Mouse (Mus musculus) CH12F3 (cell line): Measurements from ENCODE around the gene Ltbp2.

Source experiments
- in situ Hi-C: fragments of 300-500 bp; cut with MboI; formaldehyde crosslinking; loops from 2 replicates; pipeline ENCODE4 v1.14.3; 2020; ENCODE audit warnings: low sequenced_read_pairs

Gene Ltbp2

DNA sequence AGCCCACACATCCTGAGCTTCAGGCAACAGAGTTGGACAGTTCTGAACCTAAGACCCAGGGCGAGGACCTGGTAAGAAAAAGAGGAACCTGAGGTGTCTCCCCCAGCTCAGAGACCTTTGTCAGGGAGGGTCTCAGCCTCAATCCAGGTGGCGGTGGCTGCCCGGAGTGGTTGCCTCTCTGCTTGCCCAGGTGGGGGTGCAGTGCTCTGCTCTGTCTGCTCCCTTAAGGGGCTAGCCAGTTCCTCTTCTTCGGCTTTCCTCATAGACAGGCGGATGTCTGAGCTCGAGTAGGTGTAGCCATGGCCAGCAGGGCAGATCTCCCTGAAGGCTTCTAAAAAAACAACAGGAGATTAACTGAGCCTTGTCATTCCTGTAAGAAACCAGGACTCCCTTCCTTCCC is 67.3 kb downstream of the Ltbp2 start:
- in situ Hi-C loops = no loop called here

DNA sequence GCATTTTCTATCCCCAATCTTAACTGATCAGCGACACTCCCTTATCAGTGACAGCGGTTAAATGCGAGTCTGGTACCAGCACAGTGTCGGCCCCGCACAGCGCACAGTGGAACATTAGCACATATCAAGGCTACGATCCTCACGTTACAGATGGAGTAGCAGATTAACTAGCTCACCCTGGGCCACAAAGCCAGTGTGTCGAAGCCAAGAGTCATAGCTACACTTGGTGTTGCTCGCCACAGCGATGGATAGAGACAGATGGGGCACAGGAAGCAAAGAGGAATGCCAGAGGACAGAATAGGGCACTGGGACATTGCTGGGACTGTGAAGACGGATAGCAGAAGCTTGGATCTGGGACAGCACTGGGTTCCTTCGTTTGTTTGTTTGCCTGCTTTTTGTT is 69.0 kb downstream of the Ltbp2 start:
- in situ Hi-C loops = no loop called here

DNA sequence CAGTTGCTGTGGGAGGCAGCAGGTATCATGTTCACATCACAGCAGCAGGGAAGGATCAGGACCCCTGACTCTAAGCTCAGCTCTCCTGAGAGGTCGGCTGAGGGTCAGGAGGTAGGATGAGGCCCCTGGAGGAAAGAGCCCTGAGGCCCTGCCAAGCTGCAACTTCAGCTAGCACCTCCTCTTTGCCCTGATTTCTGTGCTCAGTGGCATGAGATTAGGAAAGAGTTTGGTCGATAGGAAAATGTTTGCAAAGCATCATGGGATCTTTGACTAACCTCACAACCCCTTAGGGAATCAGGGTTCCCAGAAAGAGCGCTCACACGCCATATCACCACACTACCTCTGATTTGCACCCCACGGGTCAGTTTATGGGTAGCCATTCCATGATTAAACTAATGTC is 69.6 kb downstream of the Ltbp2 start:
- in situ Hi-C loops = no loop called here

- in situ Hi-C loops = no loop called here
These were observed 70.3 kb downstream of the Ltbp2 start for GRCm38 (mm10) chr12:84806010-84806409.

DNA sequence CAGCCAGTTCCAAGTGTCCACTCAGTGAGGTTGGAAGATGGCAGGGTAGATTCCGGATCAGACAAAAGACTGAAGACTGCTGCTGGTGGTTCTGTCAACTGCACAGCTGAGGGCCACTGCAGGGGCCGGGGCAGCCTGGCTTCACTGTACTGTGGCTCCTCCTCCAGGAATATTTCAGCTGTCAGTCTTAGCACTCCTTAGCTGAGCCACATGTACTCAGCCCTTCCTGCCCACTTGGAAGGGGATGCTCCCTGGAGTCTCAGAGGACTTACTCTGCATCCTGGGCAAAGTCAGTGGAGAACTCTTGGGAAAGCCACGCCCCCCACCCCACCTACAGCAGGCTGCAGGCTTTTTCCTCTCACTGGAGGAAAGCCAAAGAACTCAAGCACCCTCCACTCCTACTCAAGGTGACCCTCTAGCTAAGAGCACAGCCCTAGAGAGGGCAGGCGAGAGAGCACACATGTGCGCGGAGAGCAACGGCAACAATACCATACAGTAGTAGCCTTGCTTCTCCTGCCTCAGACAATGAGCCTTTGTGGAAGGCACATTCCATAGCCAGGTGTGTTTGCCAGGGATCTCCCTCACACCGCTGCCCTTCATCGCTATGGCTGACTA is 71.0 kb downstream of the Ltbp2 start:
- in situ Hi-C loops = no loop called here

GRCm38 (mm10) chr12:84802625-84803024 is 73.7 kb downstream of the Ltbp2 start:
- in situ Hi-C loops = no loop called here

DNA sequence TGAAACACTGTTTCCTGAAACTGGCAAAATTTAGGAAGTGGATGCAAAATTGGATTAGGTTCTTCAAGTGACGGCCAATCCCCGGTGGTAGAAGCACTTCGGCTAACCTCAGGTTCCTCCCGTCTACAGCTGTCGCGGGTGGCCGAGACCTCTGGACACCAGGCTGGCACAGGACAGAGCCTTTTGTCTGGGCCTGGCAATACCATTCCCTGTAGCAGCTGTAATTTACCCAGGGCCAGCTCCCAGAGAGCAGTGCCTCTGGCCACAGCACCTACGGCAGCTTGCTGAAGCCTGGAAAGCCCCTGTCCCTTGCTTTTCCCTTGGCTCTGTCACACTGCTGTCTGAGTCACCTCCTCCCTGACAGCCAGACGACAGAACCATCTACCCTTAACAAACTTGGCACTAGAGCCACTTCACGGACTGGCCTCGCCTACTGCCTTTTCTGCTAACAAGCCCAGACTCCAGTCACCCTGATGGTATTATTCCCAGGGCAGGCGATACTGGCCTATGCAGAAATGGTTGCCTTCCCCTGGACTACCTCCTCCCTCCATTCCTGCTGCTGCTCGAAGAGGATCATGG is 74.7 kb downstream of the Ltbp2 start:
- in situ Hi-C loops = no loop called here

DNA sequence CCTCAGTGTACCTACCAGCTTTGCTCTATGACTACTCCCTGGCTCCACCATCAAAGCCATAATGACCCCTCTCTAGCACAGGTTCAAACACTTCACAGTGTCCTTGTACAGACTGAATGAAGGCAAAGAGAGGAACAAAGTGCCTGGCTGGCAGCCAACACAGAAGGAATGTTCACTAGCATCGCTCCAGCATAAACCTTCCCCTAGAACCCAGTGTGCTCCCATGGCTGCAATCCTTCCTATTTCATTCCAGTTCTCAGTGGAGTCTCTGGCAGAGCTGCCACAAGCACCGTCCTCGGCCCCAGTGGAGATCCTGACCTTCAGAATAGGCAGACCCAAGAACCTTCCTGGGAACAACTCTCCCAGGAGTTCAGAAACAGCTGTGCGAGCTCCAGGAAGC is 75.9 kb downstream of the Ltbp2 start:
- in situ Hi-C loops = no loop called here

DNA sequence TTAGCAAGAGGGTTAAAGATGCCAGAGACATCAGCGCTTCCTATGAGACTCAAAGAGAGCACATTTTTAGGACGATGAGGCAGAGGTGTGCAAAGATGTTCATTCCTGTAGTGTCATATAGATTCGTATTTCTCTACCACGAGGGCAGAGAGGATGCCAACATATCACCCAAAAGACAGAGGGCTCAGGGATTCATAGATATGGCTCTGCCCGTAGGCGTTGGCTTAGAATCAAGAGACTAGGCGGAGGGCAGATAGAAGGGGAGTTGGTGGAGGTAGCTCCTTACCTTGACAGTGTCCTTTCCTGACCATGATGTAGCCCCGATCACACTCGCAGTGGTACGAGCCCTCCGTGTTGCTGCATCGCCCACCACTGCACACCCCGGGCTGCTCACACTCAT is 77.2 kb downstream of the Ltbp2 start:
- in situ Hi-C loops = no loop called here

DNA sequence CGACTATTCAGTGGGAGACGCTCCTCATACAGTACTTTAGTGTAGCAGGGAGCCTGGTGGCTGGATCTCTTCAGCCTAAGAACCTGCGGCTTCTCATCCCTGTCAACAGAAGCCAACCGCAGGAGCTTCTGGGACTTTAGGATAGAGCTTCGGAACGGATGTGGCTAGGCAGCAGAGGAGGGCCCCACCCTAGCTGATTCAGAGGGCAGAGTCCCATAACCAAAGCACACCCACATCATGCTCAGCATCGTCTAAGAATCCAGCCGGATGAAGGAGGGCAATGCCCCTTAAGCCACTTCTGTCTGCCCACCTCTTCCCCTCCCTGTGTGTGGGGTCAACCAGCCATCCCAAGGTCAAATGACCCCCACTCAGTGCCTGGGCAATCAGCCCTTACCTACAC is 81.7 kb downstream of the Ltbp2 start:
- in situ Hi-C loops = no loop called here

DNA sequence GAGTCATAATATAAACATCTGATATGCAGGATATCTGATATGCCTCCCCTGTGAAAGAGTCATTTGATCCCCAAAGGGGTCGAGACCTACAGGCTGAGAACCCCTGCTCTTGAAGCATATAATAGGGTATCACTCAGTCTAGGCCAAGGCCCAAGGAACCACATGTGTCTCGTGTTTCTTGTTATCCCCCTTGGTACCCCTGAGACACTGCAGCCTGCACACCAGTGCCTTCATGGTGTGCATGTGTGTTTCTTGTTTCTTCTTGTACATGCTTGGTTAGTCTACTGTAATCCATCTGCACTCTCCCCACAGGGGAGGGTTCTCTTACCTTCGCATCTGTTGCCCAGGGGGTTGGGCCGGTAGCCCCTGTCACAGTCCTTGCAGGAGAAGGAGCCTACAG is 83.7 kb downstream of the Ltbp2 start:
- in situ Hi-C loops = no loop called here

GRCm38 (mm10) chr12:84790853-84791252 is 85.5 kb downstream of the Ltbp2 start:
- in situ Hi-C loops = no loop called here

- in situ Hi-C loops = no loop called here
These were observed 90.2 kb downstream of the Ltbp2 start for GRCm38 (mm10) chr12:84786091-84786490.

DNA sequence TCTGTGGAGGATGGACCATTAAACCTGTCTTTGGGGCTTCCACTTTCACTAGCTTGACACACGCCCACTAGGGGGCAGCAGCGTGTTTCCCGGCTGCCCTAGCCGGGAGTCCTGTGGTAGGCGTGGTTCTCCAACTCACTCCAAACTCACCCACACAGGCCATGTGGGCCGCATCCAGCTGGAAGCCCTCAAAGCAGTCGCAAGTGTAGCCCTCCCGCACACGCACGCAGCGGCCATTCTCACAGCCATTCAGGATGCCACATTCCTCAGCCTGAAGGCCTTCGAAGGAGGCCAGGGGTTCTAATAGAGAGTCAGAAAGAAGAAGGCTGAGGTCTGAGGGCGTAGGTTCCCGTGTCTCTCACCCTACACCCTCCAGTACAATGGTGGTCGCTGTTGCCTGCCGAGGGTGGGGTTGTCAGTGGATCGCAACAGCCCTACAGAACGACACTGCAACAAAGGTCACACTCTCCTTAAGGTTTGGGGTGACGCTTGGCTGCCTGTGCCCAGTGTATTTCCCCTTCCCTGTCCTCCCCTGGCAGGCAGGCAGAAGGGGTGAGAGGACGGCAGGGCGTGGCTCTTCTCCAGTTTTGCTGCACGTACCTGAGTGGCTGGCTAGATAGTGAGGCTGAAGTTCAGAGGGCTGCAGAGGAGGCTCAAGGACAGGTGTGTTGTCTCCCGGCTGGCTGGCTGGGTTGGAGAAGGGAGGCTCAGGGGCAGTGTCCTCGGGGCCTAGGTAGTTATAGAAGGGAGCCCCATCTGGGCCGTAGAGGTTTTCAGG is 91.5 kb downstream of the Ltbp2 start:
- in situ Hi-C loops = no loop called here

DNA sequence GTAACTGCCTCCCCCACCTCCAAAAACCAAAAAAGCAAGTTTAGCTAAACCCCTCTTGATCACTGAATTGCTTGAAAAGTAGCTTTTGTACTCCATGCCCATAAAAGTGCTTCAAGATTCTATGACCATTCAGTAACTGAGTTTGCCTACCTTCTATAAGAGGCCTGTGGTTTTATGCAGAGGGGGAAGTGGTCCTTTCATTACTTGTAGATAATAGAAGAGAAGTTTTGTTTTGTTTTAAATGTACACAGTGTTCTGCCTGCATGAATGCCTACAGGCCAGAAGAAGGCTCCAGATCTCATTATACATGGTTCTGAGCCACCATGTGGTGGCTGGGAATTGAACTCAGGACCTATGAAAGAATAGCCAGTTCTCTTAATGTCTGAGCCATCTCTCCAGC is 100.1 kb downstream of the Ltbp2 start:
- in situ Hi-C loops = no loop called here

GRCm38 (mm10) chr12:84774376-84774775 is 102.0 kb downstream of the Ltbp2 start:
- in situ Hi-C loops = no loop called here

DNA sequence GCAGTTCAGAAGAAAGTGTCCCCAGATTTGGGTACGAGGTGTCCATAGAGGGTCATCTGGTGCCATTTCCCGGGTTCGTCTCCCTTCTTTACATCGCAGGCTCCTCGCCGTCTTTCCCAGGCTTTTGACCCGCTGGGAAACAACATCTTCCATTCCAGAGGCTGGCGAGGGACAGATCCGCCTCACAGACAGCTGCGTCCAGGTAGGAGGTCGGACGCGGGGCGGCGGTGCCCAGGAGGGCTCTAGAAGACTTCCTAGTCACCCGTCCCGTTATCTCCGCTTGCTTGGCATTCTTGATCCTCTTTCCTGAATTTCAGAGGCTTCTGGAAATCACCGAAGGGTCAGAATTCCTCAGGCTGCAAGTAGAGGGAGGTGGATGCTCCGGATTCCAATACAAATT is 102.9 kb downstream of the Ltbp2 start:
- in situ Hi-C loops = no loop called here

- in situ Hi-C loops = no loop called here
These were observed 103.4 kb downstream of the Ltbp2 start, which contains the start of the genes Npc2 and Isca2 for GRCm38 (mm10) chr12:84772726-84773441. TSS of gene Npc2 (minus strand) at chr12:84773152. TSS of gene Isca2 (plus strand) at chr12:84773251.

DNA sequence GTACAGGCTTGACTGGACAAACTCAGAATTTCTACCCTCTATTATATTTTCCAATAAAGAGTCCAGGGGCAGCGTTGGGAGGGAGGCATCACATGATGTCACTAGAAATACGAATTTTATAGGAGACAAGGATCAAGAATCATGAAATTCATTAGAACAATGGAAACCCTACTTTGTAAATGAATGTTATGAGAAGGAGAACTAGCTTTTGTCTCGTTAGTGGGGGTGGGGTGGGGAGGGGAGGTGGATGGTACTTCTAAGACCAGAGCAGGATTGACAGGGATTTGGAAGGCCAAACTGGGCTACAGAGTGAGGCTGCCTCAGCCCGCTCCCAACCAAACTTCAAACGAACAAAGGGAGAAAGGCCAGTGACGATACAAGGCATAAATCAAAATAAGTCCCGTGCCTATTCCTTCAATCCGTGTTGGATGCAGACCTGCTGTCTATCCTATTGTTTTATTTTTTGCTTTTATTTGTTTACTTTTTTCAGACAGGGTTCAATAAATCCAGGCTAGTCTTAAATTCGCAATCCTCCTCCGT is 104.3 kb downstream of the Ltbp2 start:
- in situ Hi-C loops = no loop called here

DNA sequence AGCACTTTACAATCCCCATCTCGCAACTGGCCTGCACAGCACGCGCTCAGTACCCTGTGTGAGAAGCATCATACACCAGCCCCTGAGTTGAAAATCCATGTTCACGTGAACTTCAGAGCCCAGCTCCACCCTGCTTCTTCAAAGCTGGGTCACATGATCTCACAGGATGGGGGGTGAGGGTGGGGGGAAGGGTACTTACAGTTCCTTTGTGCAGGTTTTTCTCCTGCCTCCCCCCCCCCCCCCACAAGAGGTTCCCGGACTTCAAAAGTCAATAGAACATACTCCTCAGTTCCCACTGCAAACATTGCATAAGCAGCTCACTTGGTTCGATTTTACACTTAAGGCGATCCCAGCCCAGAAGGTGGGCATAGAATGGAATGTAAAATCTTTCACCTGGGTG is 106.7 kb downstream of the Ltbp2 start:
- in situ Hi-C loops = no loop called here

DNA sequence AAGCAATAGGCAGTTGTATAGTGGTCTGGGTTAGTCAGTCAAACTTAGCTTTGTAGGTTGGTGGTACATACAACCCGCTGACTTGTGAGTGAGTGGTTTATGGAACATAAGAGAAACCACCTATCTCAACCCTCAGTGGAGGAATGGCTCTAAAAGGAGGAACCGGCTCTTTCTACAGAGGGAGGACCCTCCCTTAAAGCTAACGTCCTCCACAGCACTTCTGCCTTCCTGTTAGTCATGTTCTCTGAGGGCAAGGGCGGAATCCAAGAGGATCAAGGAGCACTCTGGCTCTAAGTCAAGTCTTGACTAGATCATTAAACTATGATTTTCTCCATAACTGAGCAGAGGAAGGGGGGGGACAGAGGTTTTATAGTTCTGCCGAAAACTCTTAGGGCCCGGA is 108.8 kb downstream of the Ltbp2 start:
- in situ Hi-C loops = no loop called here
